Mouse (Mus musculus) thymus, postnatal 10 days (tissue): Measurements from ENCODE around the gene Coq2.

Experiments used
- DNase-seq, 2 experiments: peaks; one replicate each; pipeline ENCODE4 v3.0.0; 2021; ENCODE audit warnings: low spot score in 2 of 2

The Coq2 gene

DNA sequence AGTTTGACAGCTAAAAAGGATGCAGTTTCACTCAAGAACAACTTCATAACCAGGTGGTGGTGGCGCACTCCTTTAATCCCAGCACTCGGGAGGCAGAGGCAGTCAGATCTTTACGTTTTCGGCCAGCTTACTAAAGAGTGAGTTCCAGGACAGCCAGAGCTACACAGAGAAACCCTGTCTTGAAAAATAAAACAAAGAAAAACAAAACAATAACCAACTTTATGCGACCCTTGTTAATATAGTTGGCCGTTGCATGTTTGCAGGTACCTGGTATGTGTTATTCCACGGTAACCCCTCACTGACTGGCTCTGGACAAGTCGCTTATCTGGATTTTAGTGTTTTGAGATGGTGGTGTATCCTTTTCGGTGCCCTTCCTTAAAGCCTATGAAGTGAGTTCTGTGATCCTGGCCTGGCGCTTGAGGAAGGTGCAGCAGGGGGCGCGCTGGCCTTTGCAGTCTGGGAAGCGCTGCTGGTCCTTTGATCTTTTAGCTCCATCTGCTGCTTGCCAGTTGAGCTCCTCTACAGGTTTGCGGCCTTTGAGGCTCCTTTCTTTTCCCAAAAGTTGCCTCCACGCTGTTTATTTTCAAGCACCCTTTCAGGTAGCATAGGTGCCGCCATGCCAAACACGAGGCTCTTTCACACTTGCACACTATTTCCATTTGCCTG is at the start of gene Coq2:
Gene Coq2, minus strand, starts transcription at position 430 of the 666 bp plus-strand sequence.
- DNase-seq, result peak; percentile 71 to 80

DNA sequence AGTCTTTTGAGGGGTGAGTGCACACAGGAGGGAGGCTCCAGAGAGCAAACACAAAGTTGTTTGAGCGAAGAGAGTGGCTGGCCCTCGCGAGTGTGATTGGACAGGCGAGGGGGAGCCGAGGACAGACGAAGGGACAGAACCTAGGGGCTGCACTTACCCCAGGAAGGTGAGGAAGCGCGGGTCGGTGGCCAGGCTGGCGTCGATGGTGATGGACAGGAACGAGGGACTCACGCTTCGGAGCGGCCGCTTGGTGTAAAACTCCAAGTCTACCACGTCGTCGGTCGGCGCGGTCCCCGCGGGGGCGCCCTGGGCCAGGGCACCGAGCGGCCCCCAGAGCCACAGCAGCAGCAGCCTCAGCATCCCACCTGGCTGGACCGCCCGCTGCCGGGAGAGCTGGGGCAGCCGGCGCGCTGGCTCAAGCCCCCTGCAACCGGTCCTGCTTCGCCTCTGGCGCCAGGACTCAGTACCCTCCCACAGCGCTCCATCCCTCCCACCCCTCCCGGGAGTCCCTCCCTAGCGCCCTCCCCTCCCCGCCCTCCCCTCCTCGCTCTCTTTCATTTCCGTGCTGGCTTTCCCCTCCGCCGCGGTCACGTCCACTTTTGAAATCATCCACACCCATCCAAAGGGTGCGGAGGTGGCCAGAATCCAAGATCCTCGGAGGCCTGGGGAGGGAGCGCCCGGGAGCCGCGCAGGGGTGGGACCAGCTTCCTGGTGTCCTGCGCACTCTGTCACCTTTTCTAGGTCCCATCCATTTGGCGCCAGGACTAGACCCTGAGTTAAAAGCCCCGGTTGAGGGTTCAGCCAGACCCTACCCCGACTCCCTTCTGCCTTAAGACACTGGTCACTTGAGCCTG is 44.5 kb upstream of the Coq2 start, which contains the start of gene Hpse:
Gene Hpse, minus strand, starts transcription at position 482 of the 854 bp plus-strand sequence.
- DNase-seq, result peak; percentile 10 to 49

DNA sequence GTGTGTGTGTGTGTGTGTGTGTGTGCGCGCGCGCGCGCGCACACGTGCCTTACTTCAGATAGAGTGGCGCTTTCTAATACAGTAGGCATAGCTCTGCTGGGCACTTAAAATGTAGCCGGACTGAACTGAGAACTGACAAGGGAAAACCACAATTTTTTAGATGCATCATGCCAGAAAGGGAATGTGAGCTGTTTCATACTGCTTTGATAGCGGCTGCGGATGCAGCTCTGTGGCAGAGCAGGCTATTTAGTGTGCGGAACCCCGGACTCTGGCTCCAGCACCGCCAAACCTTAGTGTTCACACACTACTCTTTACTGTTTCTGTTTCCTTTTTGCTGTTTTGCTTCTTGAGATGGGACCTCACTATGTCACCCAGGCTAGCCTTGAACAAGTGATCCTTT is 41.8 kb upstream of the Coq2 start:
- no peak for DNase-seq

DNA sequence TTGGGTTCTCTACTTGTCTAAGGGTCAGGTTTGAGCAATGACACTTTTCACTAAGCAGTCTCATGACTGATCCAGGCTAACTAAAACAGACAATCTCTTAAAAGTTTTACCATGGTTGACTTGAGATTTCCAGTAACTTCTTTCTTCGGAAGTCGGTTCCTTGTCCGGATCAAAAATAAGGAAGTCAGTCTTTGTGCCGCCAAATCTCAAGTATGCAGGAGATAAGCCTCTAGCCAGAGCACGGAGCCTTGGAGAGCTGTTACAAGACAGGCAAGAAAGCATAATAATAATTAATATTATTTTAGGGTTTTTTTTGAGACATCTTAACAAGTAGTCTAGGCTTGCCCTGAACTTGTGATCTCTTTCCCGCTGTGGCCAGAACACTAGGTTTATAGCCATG is 36.3 kb upstream of the Coq2 start:
- no peak for DNase-seq

DNA sequence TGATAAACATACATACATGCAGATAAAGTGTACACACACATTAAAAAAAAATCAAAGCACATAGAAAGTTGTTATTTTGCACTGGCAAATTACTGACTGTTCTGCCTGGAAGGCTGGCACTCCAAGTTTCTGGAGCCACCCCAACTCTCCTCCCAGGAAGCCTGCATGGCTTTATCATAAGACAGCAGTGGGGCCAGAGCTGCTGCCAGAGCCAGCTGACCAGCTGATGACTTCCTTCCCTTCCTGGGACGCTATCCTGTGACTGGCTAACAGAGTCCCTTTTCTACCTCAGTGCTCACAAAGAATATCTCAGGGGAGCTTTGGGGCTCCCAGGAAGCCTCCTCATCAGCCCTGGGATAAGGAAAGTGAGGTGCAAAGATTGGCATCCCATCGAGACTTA is 35.1 kb upstream of the Coq2 start:
- DNase-seq, result no peak

DNA sequence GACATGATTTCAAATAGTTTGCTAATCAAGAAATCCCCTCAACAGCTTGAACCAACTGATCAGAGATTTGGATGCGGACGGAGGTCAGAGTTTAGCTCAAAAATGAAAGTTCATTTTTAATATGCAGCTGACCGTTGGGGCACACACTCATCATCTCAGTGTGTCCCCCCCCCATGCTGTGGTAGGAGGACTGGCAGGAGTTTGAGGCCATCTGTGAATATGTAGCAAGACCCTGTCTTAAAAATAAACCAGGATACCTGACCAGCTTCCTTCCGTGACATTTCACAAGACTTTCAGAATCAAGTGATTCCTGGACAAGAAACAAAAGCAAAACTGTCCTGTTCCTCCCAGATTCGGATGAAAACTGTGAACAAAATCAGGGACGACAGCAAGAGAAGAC is 34.1 kb upstream of the Coq2 start:
- no peak for DNase-seq

DNA sequence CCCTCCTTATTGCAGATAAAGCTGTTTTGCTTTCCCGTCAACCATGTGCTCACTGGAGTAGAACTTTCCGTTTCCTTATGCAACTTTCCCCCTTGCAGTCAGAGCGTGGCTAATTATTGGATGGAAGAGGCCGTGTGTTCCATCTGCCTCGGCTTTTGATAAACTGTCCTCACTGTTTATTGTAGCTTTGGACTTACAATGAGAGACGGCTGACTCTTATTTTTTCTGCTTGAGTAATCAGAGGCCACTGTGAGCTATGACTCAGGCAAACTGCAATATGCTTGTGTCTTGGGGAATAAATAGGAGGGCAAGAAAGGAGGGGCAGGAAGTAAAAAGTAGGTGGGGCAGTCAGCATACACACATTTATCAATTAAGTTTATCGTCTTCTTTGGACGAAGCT is 31.7 kb upstream of the Coq2 start:
- DNase-seq, result no peak

DNA sequence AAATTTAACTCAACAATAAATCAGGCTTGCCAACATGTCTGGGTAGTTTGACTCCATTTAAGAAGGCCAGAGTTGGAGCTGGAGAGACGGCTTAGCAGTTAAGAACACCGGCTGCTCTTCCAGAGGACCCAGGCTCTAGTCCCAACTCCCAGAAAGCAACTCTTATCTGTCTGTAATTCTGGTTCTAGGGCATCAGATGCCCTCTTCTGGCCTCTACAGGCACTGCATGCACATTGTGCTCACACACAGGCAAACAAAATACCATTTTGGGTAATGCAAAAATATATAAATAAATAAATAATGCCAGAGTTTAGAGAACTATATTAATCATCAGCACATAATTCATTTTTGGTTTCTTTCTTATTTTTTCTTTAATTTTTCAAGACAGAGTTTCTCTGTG is 29.3 kb upstream of the Coq2 start:
- no peak for DNase-seq

DNA sequence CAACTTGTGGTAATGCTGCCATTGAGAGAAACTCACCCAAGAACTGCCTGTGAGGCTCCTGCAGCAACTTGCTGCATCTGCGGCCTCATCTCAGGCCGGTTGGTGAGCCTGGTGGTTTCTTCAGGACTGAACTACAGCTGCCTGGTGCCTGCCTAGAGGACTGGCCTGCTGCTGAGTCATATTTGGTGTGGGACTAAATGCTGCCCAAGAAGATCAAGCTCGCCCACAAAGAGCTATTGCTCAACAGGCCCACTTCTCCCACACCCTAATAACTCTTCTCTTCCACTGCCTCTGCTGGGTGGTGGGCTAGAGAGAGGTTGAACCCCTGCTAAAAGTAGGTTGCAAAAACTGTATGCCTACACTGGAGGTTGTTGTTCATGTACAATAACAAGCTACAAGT is 27.4 kb upstream of the Coq2 start:
- DNase-seq, result no peak

DNA sequence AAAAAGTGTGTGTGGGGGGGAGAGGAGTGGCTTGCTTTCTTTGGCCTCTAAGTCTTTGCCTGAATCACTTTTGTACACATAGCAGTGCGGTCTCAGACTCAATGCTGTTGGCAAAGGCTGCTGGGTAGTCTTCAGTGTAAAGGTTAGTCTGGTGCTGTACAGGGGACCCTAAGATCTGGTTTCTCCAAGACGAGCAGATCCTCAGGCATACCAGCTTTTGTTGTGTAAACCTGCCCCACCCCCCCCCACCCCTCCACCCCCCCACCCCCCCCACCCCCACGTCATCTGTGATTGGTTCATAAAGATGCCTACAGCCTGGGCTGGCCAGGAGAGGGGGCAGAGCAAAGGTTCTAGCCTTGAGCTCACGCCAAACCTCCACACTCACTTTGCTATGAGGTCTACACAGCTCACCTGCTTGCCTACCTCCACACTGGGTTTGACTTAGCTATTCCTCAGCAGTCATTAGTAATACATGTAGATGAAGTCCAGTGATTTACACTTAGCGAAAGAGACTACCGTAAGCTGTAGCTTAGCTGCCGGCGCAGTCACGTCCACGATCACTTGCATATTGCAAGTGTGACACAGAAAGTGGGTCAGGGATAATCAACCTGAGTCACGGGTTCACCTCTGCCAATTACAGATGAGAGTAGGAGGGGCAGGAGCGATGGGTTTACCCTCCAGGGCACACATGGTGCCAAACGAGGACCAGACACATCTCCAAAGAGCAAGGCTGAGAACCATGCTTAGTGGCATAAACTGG is 26.1 kb upstream of the Coq2 start:
- DNase-seq, result no peak

DNA sequence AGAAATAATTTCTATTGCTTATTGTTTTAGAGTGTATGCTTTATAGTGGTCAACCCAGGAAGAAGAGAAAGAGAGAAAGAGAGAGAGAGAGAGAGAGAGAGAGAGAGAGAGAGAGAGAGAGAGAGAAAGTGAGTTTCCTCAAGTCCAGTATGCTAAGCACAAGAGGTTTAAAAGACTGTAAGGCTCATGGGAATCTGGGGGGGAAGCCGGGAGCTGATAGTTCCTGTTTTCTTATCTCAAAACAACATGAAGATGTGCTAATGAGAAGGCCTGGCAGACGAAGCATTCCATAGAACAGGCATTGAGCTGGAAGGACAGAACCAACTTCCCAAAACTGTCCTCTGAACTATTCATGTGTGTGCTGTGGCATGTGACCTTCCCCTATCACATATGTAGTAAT is 22.9 kb upstream of the Coq2 start:
- no peak for DNase-seq

DNA sequence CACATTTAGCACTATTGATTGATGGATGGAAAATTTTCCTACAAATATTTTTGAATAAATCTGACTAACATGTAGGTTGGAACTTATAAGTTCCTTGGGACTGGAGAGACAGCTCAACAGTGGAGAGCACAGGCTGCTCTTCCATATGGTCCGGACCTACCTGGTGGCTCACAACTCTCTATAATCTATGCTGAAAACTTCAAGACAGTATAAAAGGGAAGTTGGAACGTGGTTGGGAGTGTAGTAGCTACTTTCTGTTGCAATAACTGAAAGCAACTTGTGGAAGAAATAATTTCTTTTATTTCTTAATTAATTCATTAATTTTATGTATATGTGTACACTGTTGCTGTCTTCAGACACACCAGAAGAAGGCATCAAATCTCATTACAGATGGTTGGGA is 22.5 kb upstream of the Coq2 start:
- DNase-seq, result no peak

DNA sequence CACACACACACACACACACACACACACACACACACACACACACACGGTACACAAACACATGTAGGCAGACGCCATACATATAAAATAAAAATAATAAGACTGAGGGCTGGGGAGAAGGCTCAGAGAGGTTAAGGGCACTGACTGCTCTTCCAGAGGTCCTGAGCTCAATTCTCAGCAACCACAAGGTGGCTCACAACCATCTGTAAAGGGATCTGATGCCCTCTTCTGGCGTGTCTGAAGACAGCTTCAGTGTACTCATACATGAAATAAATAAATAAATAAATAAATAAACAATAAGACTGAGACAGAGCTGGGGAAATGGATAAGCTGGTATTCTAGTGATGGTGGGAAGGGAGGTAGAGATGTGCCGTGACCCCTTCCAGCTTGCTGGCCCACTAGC is 10.7 kb upstream of the Coq2 start:
- DNase-seq, result no peak

DNA sequence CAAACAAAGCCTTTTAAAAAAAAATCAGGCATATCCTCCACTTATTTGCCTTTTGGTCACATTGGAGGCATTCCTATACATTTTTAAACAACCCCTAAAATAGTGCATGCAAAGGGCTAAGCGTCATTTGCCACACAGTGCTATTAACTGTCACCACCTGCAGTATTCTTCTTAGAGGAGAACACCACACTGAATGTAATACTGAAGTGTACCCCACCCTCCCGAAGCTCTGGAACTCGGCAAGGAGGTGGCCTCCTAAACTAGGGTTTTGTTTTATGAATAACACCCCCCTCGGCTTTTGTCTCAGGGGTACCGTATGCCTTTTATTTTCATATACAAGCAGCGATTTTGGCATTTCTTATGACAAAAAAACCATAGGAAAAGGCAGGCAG is 5.6 kb upstream of the Coq2 start:
- no peak for DNase-seq

DNA sequence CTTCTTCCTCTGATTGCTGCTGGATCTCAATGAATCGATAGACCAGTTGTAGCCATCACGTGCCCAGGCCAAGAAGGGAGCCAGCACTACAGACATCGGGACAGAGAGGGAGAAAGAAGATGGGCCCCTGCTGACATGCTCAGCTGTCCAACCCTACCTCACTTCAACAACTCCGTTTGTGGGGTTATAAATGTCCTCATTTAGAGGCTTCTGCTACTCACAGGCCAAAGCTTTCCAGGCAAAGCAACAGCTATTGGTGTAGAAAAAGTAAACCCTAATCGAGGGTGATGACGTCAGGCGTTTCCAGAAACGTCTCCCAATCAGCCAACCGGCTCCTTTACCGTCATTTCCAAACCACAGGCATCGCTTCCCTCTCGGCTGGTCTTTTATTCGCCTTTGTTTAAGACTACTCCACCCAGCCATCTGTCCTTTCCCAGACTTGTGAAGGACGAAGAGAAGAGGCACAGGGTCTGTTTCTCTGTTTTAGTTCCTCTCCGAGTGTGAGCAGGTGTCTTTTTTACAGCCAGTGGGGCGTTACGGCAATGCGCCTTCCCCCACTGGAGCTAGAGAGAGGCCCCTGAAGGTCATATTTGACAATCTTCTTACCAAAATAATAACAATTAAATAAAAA is 5.1 kb upstream of the Coq2 start:
- DNase-seq, result no peak

DNA sequence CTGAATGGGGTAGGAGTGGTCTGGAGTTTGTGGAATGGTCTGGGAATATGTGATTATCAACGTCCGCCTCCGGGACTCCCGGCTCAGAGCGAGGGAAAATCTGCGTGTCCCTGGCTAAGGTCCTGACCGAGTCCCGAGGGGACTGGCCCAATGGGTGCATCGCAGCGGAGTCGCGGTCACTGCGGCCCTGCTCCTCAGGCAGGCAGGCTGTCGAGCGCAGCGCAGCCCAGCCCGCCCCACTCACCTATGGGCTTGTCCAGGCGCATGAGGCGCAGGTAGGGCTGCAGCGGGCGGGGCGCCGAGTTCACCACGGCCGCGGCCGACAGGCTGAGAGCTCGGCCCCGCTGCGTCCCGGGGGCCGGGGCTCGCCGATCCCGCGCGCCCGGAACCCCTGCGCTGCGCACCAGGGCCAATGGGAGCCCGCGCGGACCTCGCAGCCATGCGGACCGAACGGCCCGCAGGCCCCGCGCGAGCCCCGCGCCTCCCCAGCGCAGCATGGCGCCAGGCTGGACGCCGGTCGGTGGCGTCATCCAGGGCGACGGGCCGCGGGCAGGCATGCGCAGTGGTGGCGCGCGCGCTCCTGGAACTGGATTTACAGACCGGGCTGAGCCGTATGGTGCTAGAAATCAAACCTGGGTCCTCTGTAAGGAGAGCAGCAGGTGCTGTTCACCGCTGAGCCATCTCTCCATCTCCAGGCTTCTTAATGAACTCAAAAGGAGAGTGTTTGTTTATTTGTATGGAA is 1.0 kb downstream of the Coq2 start:
- peak; percentile 62 to 78 for DNase-seq

DNA sequence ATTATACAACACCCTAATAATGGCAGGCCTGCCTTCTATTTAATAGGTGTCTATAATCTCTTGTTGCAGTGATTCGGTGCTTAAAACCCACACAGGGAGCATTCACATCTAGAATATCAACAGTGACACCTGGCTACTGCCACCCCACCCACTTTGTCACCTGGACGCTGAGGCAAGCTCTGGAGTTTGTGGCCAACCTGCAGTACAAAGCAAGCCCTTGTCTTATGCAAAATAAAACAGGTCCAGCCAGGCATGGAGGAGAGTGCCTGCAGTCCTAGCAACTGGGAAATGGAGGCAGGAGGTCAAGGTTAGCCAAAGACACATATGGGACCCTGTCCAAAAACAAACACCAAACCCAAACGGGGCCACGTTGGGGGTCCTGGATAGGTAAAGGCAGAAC is 2.5 kb downstream of the Coq2 start:
- DNase-seq, result no peak

DNA sequence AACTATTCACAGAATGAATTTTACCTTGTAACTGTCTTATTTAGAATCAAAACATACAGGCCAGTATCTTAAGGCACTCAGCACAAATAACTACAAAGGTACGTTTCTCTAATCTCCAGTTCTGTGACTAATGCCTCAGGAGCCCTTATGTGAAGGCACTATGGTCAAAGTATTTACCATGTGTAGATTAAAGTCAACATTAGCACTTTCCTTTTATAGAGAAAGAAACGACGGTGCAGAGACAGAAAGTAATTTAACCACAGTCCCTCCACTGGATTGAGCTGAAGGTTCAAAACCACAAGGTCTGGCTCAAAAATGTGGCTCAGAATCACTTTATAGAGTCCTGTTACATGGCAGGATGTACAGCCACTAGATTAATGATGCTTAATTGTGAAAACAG is 3.0 kb downstream of the Coq2 start:
- no peak for DNase-seq

DNA sequence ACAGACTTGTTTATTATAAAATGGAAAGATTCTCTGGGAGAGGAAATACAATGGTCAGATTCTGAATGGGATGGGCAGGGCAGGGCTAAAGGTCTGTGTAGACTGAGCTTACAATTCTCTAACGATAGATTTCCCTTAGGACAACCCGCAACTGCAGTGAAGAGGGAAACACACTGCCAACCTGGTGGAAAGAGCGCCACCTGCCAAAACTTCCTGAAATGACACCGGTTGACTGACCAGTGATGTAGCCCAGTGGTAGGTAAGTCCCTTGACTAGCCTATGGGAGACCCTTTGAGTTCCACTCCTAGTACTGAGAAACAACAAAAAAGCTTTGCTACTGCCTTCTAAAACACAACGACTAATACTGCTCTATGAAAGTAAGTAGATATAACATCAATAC is 3.5 kb downstream of the Coq2 start:
- DNase-seq, result peak in 1 of 2 experiments; percentile 32

DNA sequence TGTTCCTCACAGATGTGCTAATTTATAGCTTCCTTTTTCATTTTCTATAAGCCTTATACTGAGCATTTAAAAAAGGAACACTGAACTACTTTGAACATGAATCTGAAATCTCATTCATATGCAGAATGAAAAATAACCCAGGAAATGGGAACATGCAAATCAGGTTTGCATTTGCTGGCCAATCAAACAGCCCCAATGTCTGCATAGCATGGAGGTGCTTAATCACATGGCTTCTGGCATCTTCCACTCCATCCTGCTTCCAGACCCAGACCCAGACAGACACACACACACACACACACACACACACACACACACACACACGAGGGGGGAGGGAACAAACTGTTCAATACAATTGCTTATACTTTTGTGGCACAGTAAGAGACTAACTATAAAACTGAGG is 8.0 kb downstream of the Coq2 start:
- no peak for DNase-seq

DNA sequence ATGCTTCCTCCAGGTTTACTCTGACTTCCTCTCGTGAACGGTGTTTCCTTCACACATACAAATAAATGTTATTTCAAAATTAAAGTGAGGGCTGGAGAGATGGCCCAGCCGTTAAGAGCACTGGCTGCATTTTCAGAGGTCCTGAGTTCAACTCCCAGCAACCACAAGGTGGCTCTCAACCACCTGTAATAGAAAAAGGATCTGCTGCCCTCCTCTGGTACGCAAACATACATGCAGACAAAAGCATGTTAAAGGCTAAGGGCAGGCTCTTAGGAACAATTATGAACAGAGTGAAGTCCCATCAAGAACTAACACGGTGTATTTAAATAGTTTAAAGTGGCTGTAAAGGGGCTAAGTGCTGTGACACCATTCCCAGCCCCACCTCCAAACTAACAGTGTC is 11.1 kb downstream of the Coq2 start:
- peak in 1 of 2 experiments; percentile 54 for DNase-seq
